ENCODE assay signal across 9 mouse cellular contexts in genomic region chr11:33787362-33787761, GRCm38 (mm10).
A peak's percentile ranks its signal among the peaks of the same experiment; 100 is the strongest.
DNase-seq lines count a peak whose midpoint lies in the region; ATAC-seq and TF ChIP-seq lines count a peak whose summit lies in the region.
"Had no signal": no experiment of that assay in that cellular context is flagged by ENCODE, and none has a peak within 500 bp of the region (broad histone marks: within the 10 kb centered on the region; RNA-seq: fewer than 3 reads in every experiment).

No protein-coding gene starts in this region.

- no peak for TF ChIP-seq EP300 in stomach, postnatal 0 days (optimal IDR thresholded peaks at IDR 0.05)

- H3K27me3 ChIP-seq in midbrain, embryonic 11.5 days (ENCODE audit: control insufficient read depth, insufficient read depth, low read length) = no peaks in the 10 kb centered on the region
- no peaks in the 10 kb centered on the region for H3K27me3 ChIP-seq in midbrain, embryonic 15.5 days (replicated peaks)
- H3K27me3 ChIP-seq in stomach, postnatal 0 days (ENCODE audit: control insufficient read depth, insufficient read depth, low read length) = no peaks in the 10 kb centered on the region

- no peak overlapping the region for H3K4me2 ChIP-seq in midbrain, embryonic 11.5 days
- no peak overlapping the region for H3K4me2 ChIP-seq in midbrain, embryonic 15.5 days
- H3K4me2 ChIP-seq in stomach, postnatal 0 days (replicated peaks; ENCODE audit: low read depth) = no peak overlapping the region
- H3K4me2 ChIP-seq: embryonic facial prominence, embryonic 13.5 days had no signal

- TF ChIP-seq CTCF in stomach, postnatal 0 days (IDR thresholded peaks at IDR 0.05; ENCODE audit: low read depth) = no peak

- H3K4me1 ChIP-seq in midbrain, embryonic 11.5 days (ENCODE audit: control insufficient read depth, insufficient read depth, low read length) = peaks cover 15% of the 10 kb centered on the region
- H3K4me1 ChIP-seq in midbrain, embryonic 15.5 days = peaks cover 27% of the 10 kb centered on the region
- no peaks in the 10 kb centered on the region for H3K4me1 ChIP-seq in stomach, postnatal 0 days (replicated peaks; ENCODE audit: control insufficient read depth, insufficient read depth)

- DNase-seq in adrenal gland, adult (ENCODE audit: inconsistent age in 2 of 2, low spot score in 1 of 2) = peak; percentile 14 to 75
- no peak for DNase-seq in adrenal gland, adult 8-10 months
- DNase-seq in midbrain, embryonic 11.5 days (ENCODE audit: low spot score, missing footprints) = peak; percentile 94
- peak; percentile 31 for DNase-seq in hindlimb bud, embryonic 11.5 days (ENCODE audit: extremely low spot score, low read depth, low spot score)
- peak; percentile 53 for DNase-seq in stomach, postnatal 0 days (ENCODE audit: low spot score)
- DNase-seq in spleen, adult 18-20 months = no peak

- H3K36me3 ChIP-seq in midbrain, embryonic 11.5 days (ENCODE audit: control insufficient read depth, insufficient read depth, low read length) = no peaks in the 10 kb centered on the region
- no peaks in the 10 kb centered on the region for H3K36me3 ChIP-seq in midbrain, embryonic 15.5 days (replicated peaks)
- no peaks in the 10 kb centered on the region for H3K36me3 ChIP-seq in stomach, postnatal 0 days (ENCODE audit: control insufficient read depth, insufficient read depth, low read length)
- H3K36me3 ChIP-seq: embryonic facial prominence, embryonic 13.5 days had no signal

- WGBS in midbrain, embryonic 11.5 days = 30% methylated on average over 5 of the region's 5 CpGs
- WGBS in midbrain, embryonic 15.5 days = 50% methylated on average over 5 of the region's 5 CpGs
- 25% methylated on average over 5 of the region's 5 CpGs for WGBS in stomach, postnatal 0 days

- no peak overlapping the region for H3K27ac ChIP-seq in midbrain, embryonic 11.5 days (ENCODE audit: low read depth, low read length)
- no peak overlapping the region for H3K27ac ChIP-seq in midbrain, embryonic 15.5 days
- no peak overlapping the region for H3K27ac ChIP-seq in stomach, postnatal 0 days (replicated peaks)
- H3K27ac ChIP-seq: embryonic facial prominence, embryonic 13.5 days had no signal

- no peak overlapping the region for H3K4me3 ChIP-seq in midbrain, embryonic 11.5 days (ENCODE audit: low read depth, low read length)
- no peak overlapping the region for H3K4me3 ChIP-seq in midbrain, embryonic 15.5 days
- H3K4me3 ChIP-seq in stomach, postnatal 0 days (ENCODE audit: low read depth, low read length) = no peak overlapping the region
- H3K4me3 ChIP-seq: embryonic facial prominence, embryonic 13.5 days had no signal

- no peak overlapping the region for H3K9ac ChIP-seq in midbrain, embryonic 11.5 days (ENCODE audit: low read length)
- H3K9ac ChIP-seq in midbrain, embryonic 15.5 days = no peak overlapping the region
- no peak overlapping the region for H3K9ac ChIP-seq in stomach, postnatal 0 days (ENCODE audit: low read length)
- H3K9ac ChIP-seq: embryonic facial prominence, embryonic 13.5 days had no signal

- no peak for ATAC-seq in midbrain, embryonic 11.5 days (ENCODE audit: low FRiP score)
- no peak for ATAC-seq in midbrain, embryonic 15.5 days (replicated peaks)
- ATAC-seq in stomach, postnatal 0 days (ENCODE audit: low FRiP score, low TSS enrichment) = no peak
- no peak for ATAC-seq in megakaryocyte-erythroid progenitor cell, adult 5-6 weeks (replicated peaks; ENCODE audit: low FRiP score, low TSS enrichment, poor library complexity, severe bottlenecking)

- H3K9me3 ChIP-seq in midbrain, embryonic 11.5 days (ENCODE audit: control insufficient read depth, low read length) = no peaks in the 10 kb centered on the region
- H3K9me3 ChIP-seq in midbrain, embryonic 15.5 days = no peaks in the 10 kb centered on the region
- H3K9me3 ChIP-seq in stomach, postnatal 0 days (ENCODE audit: control insufficient read depth, low read length) = no peaks in the 10 kb centered on the region
- H3K9me3 ChIP-seq: embryonic facial prominence, embryonic 13.5 days had no signal

Comparison
In these comparisons a context has a peak if more than half of its experiments do, and no peak if none do; other contexts are left out.
1. DNase-seq: peak in adrenal gland, adult (2 of 2), midbrain, embryonic 11.5 days (single experiment), hindlimb bud, embryonic 11.5 days (single experiment) and stomach, postnatal 0 days (single experiment); none in adrenal gland, adult 8-10 months (single experiment) and spleen, adult 18-20 months (0 of 2).